Mouse (Mus musculus): ENCODE measurements around the gene Stx1b. TPM values are rescaled to one million over a fixed set of nuclear protein-coding genes. Genes with fewer than 3 reads are reported as not detected.
"Not testable (repeated sequence)": the region's sequence is repeated elsewhere in the genome, so short reads cannot be mapped to it uniquely, and the experiment has no call there.

Gene Stx1b
- total RNA-seq, 1 experiment from 2014 or later, result 0.40 TPM

GRCm38 (mm10) chr7:127800435-127801009 lies 23.8 kb downstream of the Stx1b start, which contains the start of gene Hsd3b7:
Hsd3b7 (plus strand) TSS chr7:127800604.
- peak; percentile 77 to 78 for ATAC-seq (replicated peaks in 1 of 2; ENCODE audit: insufficient read depth in 1 of 2, low FRiP score in 2 of 2, low TSS enrichment in 1 of 2, low read depth in 1 of 2, poor library complexity in 2 of 2, severe bottlenecking in 2 of 2)

GRCm38 (mm10) chr7:127799738-127800137 lies 24.6 kb downstream of the Stx1b start:
- ATAC-seq (replicated peaks in 1 of 2; ENCODE audit: insufficient read depth in 1 of 2, low FRiP score in 2 of 2, low TSS enrichment in 1 of 2, low read depth in 1 of 2, poor library complexity in 2 of 2, severe bottlenecking in 2 of 2), result no peak

- no peak for ATAC-seq (replicated peaks in 1 of 2; ENCODE audit: insufficient read depth in 1 of 2, low FRiP score in 2 of 2, low TSS enrichment in 1 of 2, low read depth in 1 of 2, poor library complexity in 2 of 2, severe bottlenecking in 2 of 2)
These were observed 25.1 kb downstream of the Stx1b start for GRCm38 (mm10) chr7:127799211-127799610.

- no peak for ATAC-seq (replicated peaks in 1 of 2; ENCODE audit: insufficient read depth in 1 of 2, low FRiP score in 2 of 2, low TSS enrichment in 1 of 2, low read depth in 1 of 2, poor library complexity in 2 of 2, severe bottlenecking in 2 of 2)
These were observed 25.8 kb downstream of the Stx1b start for GRCm38 (mm10) chr7:127798591-127798990.

- ATAC-seq (replicated peaks in 1 of 2; ENCODE audit: insufficient read depth in 1 of 2, low FRiP score in 2 of 2, low TSS enrichment in 1 of 2, low read depth in 1 of 2, poor library complexity in 2 of 2, severe bottlenecking in 2 of 2), result no peak
These were observed 27.1 kb downstream of the Stx1b start for GRCm38 (mm10) chr7:127797076-127797845.

- no peak for ATAC-seq (replicated peaks in 1 of 2; ENCODE audit: insufficient read depth in 1 of 2, low FRiP score in 2 of 2, low TSS enrichment in 1 of 2, low read depth in 1 of 2, poor library complexity in 2 of 2, severe bottlenecking in 2 of 2)
These were observed 39.0 kb downstream of the Stx1b start, which contains the start of gene Gm49388 for GRCm38 (mm10) chr7:127785308-127785707. Gm49388 (plus strand) TSS chr7:127785608.

- ATAC-seq (replicated peaks in 1 of 2; ENCODE audit: insufficient read depth in 1 of 2, low FRiP score in 2 of 2, low TSS enrichment in 1 of 2, low read depth in 1 of 2, poor library complexity in 2 of 2, severe bottlenecking in 2 of 2), result no peak
These were observed 46.0 kb downstream of the Stx1b start for GRCm38 (mm10) chr7:127778350-127778749.

GRCm38 (mm10) chr7:127777474-127778266 lies 46.7 kb downstream of the Stx1b start:
- ATAC-seq (replicated peaks in 1 of 2; ENCODE audit: insufficient read depth in 1 of 2, low FRiP score in 2 of 2, low TSS enrichment in 1 of 2, low read depth in 1 of 2, poor library complexity in 2 of 2, severe bottlenecking in 2 of 2), result no peak; a peak in 1 of 4 replicates

GRCm38 (mm10) chr7:127776878-127777473 lies 47.4 kb downstream of the Stx1b start:
- ATAC-seq (replicated peaks in 1 of 2; ENCODE audit: insufficient read depth in 1 of 2, low FRiP score in 2 of 2, low TSS enrichment in 1 of 2, low read depth in 1 of 2, poor library complexity in 2 of 2, severe bottlenecking in 2 of 2), result peak; percentile 90 to 91

GRCm38 (mm10) chr7:127776426-127776825 lies 47.9 kb downstream of the Stx1b start, which contains the start of gene Setd1a:
Setd1a (plus strand) TSS chr7:127776670.
- peak; percentile 61 to 63 for ATAC-seq (replicated peaks in 1 of 2; ENCODE audit: insufficient read depth in 1 of 2, low FRiP score in 2 of 2, low TSS enrichment in 1 of 2, low read depth in 1 of 2, poor library complexity in 2 of 2, severe bottlenecking in 2 of 2)

GRCm38 (mm10) chr7:127775837-127776236 lies 48.5 kb downstream of the Stx1b start:
- ATAC-seq (replicated peaks in 1 of 2; ENCODE audit: insufficient read depth in 1 of 2, low FRiP score in 2 of 2, low TSS enrichment in 1 of 2, low read depth in 1 of 2, poor library complexity in 2 of 2, severe bottlenecking in 2 of 2), result not testable (repeated sequence)

GRCm38 (mm10) chr7:127773664-127774384 lies 50.5 kb downstream of the Stx1b start:
- ATAC-seq (replicated peaks in 1 of 2; ENCODE audit: insufficient read depth in 1 of 2, low FRiP score in 2 of 2, low TSS enrichment in 1 of 2, low read depth in 1 of 2, poor library complexity in 2 of 2, severe bottlenecking in 2 of 2), result peak; percentile 35 to 42; a peak in 3 of 4 replicates

- ATAC-seq (replicated peaks in 1 of 2; ENCODE audit: insufficient read depth in 1 of 2, low FRiP score in 2 of 2, low TSS enrichment in 1 of 2, low read depth in 1 of 2, poor library complexity in 2 of 2, severe bottlenecking in 2 of 2), result no peak
These were observed 51.8 kb downstream of the Stx1b start for GRCm38 (mm10) chr7:127772557-127772956.

- ATAC-seq (replicated peaks in 1 of 2; ENCODE audit: insufficient read depth in 1 of 2, low FRiP score in 2 of 2, low TSS enrichment in 1 of 2, low read depth in 1 of 2, poor library complexity in 2 of 2, severe bottlenecking in 2 of 2), result no peak
These were observed 52.3 kb downstream of the Stx1b start for GRCm38 (mm10) chr7:127772080-127772479.

- ATAC-seq (replicated peaks in 1 of 2; ENCODE audit: insufficient read depth in 1 of 2, low FRiP score in 2 of 2, low TSS enrichment in 1 of 2, low read depth in 1 of 2, poor library complexity in 2 of 2, severe bottlenecking in 2 of 2), result no peak
These were observed 53.1 kb downstream of the Stx1b start for GRCm38 (mm10) chr7:127771262-127771661.

GRCm38 (mm10) chr7:127770039-127770905 lies 54.1 kb downstream of the Stx1b start:
- ATAC-seq (replicated peaks in 1 of 2; ENCODE audit: insufficient read depth in 1 of 2, low FRiP score in 2 of 2, low TSS enrichment in 1 of 2, low read depth in 1 of 2, poor library complexity in 2 of 2, severe bottlenecking in 2 of 2), result peak in 1 of 2 experiments; percentile 5; a peak in 1 of 4 replicates

Data from hematopoietic stem cell, adult 5-6 weeks (primary cell).